Mouse (Mus musculus) ES-Bruce4 (cell line): ENCODE data around the gene Alkbh8.

Experiments
- EP300 ChIP-seq: IDR thresholded peaks from 2 replicates; pipeline ENCODE4 v1.6.1; 2011; ENCODE audit warnings: low read depth, low read length; ENCODE audit not compliant: insufficient read depth
- POLR2A ChIP-seq: IDR thresholded peaks from one replicate; pipeline ENCODE4 v1.8.1; 2011; ENCODE audit warnings: low read length; ENCODE audit not compliant: insufficient read depth

DNA sequence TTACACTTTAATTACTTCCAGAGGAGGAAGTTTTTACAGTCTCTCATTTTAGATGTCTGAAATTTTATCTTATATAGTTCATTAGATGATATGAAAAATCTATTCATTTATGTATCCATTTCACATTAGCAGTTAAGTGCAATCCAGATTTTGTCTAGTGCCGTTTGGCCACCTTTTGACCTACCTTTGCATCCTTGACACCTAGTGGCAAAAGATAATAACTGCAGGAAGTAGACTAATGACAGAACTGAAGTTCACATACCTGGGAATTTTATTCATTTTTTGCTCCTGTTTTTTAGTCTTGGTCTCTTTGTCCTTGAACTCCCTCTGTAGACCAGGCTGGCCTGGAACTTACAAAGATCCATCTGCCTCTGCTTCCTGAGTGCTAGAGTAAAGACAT, 15.1 kb downstream of the Alkbh8 start:
- TF ChIP-seq EP300 (no peak), POLR2A (no peak)
